Mouse (Mus musculus): ENCODE measurements around the gene Pank2. TPM values are rescaled to one million over a fixed set of nuclear protein-coding genes. Genes with fewer than 3 reads are reported as not detected.
"Not testable (repeated sequence)": the region's sequence is repeated elsewhere in the genome, so short reads cannot be mapped to it uniquely, and the experiment has no call there.

Gene Pank2
- polyA plus RNA-seq, 1 experiment from 2014 or later = 28.3 TPM

DNA sequence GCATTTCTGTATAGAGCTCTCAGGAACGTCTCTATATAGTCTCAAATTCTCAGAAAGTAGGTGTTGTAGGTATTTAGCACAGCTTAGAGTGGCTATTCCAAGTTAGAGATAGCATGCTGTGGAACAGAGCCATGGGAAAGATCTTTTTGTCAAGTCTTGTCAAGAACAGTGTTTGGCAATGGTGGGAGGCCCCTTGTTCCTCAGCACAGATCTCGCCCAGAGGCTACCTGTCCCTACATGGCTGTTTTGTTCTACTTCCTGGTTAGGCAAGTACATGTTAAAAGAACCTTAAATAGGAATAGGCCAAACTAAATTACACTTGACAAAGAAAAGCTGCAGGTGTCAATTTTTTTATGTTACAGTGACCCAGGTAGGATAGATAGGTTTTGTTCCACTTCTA lies 38.2 kb downstream of the Pank2 start:
- Histone ChIP-seq H3K4me3 (ENCODE audit: low read depth, low read length) (no peak overlapping the region), H3K27ac (replicated peaks) (peak overlapping the region; percentile 20; the same call in 1 of the 2 replicates), H3K27me3 (ENCODE audit: control insufficient read depth, insufficient read depth, low read length) (no peaks in the 10 kb centered on the region), H3K4me2 (replicated peaks; ENCODE audit: low read depth) (no peak overlapping the region), H3K9ac (ENCODE audit: low read length) (no peak overlapping the region), H3K36me3 (ENCODE audit: control insufficient read depth, insufficient read depth, low read length) (peaks cover 19% of the 10 kb centered on the region), H3K9me3 (ENCODE audit: control insufficient read depth, low read length) (no peaks in the 10 kb centered on the region), H3K4me1 (replicated peaks; ENCODE audit: control insufficient read depth, insufficient read depth) (no peaks in the 10 kb centered on the region)
- ATAC-seq (ENCODE audit: low FRiP score, low TSS enrichment) (no peak), DNase-seq (ENCODE audit: low spot score) (no peak)
- WGBS = 48% methylated on average over 2 of the region's 2 CpGs
- no peak for TF ChIP-seq EP300 (optimal IDR thresholded peaks at IDR 0.05)
- TF ChIP-seq CTCF (IDR thresholded peaks at IDR 0.05; ENCODE audit: low read depth) = no peak

GRCm38 (mm10) chr2:131301635-131302034 lies 39.3 kb downstream of the Pank2 start:
- H3K4me2 ChIP-seq (replicated peaks; ENCODE audit: low read depth) = no peak overlapping the region
- no peaks in the 10 kb centered on the region for H3K9me3 ChIP-seq (ENCODE audit: control insufficient read depth, low read length)
- no peak overlapping the region for H3K4me3 ChIP-seq (ENCODE audit: low read depth, low read length)
- ATAC-seq (ENCODE audit: low FRiP score, low TSS enrichment) (no peak), DNase-seq (ENCODE audit: low spot score) (no peak)
- TF ChIP-seq EP300 (optimal IDR thresholded peaks at IDR 0.05) (no peak), CTCF (IDR thresholded peaks at IDR 0.05; ENCODE audit: low read depth) (no peak)
- H3K27me3 ChIP-seq (ENCODE audit: control insufficient read depth, insufficient read depth, low read length) = no peaks in the 10 kb centered on the region
- H3K9ac ChIP-seq (ENCODE audit: low read length) = no peak overlapping the region
- H3K4me1 ChIP-seq (replicated peaks; ENCODE audit: control insufficient read depth, insufficient read depth) = no peaks in the 10 kb centered on the region
- H3K27ac ChIP-seq (replicated peaks) = no peak overlapping the region
- peaks cover 10% of the 10 kb centered on the region for H3K36me3 ChIP-seq (ENCODE audit: control insufficient read depth, insufficient read depth, low read length)

- no peak overlapping the region for H3K9ac ChIP-seq (ENCODE audit: low read length)
- no peak for ATAC-seq (ENCODE audit: low FRiP score, low TSS enrichment)
- WGBS = 65% methylated on average over 9 of the region's 9 CpGs
- H3K4me3 ChIP-seq (ENCODE audit: low read depth, low read length) = no peak overlapping the region
- H3K36me3 ChIP-seq (ENCODE audit: control insufficient read depth, insufficient read depth, low read length) = 0 out of 2 replicates have a peak, but pooled peaks cover 3% of the 10 kb centered on the region
- H3K9me3 ChIP-seq (ENCODE audit: control insufficient read depth, low read length) = no peaks in the 10 kb centered on the region
- H3K4me2 ChIP-seq (replicated peaks; ENCODE audit: low read depth) = no peak overlapping the region
- no peaks in the 10 kb centered on the region for H3K4me1 ChIP-seq (replicated peaks; ENCODE audit: control insufficient read depth, insufficient read depth)
- no peak overlapping the region for H3K27ac ChIP-seq (replicated peaks)
- TF ChIP-seq CTCF (IDR thresholded peaks at IDR 0.05; ENCODE audit: low read depth) (no peak), EP300 (optimal IDR thresholded peaks at IDR 0.05) (no peak)
- no peaks in the 10 kb centered on the region for H3K27me3 ChIP-seq (ENCODE audit: control insufficient read depth, insufficient read depth, low read length)
- no peak for DNase-seq (ENCODE audit: low spot score)
Measured at GRCm38 (mm10) chr2:131304497-131304896, 42.2 kb downstream of the Pank2 start.

GRCm38 (mm10) chr2:131305226-131305625 lies 42.9 kb downstream of the Pank2 start:
- H3K27me3 ChIP-seq (ENCODE audit: control insufficient read depth, insufficient read depth, low read length); H3K4me1 ChIP-seq (replicated peaks; ENCODE audit: control insufficient read depth, insufficient read depth); H3K27ac ChIP-seq (replicated peaks); H3K4me3 ChIP-seq (ENCODE audit: low read depth, low read length); H3K9me3 ChIP-seq (ENCODE audit: control insufficient read depth, low read length); DNase-seq (ENCODE audit: low spot score); H3K9ac ChIP-seq (ENCODE audit: low read length); ATAC-seq (ENCODE audit: low FRiP score, low TSS enrichment); H3K4me2 ChIP-seq (replicated peaks; ENCODE audit: low read depth); H3K36me3 ChIP-seq (ENCODE audit: control insufficient read depth, insufficient read depth, low read length): not testable (repeated sequence)
- WGBS = 91% methylated on average over 1 of the region's 1 CpGs

GRCm38 (mm10) chr2:131307391-131307790 lies 45.1 kb downstream of the Pank2 start:
- H3K9ac ChIP-seq (ENCODE audit: low read length) = no peak overlapping the region
- WGBS = 87% methylated on average over 5 of the region's 5 CpGs

GRCm38 (mm10) chr2:131307822-131308221 lies 45.5 kb downstream of the Pank2 start:
- WGBS = 86% methylated on average over 2 of the region's 2 CpGs
- H3K27me3 ChIP-seq (ENCODE audit: control insufficient read depth, insufficient read depth, low read length) = no peaks in the 10 kb centered on the region
- H3K4me1 ChIP-seq (replicated peaks; ENCODE audit: control insufficient read depth, insufficient read depth) = no peaks in the 10 kb centered on the region
- no peak overlapping the region for H3K4me3 ChIP-seq (ENCODE audit: low read depth, low read length)
- H3K36me3 ChIP-seq (ENCODE audit: control insufficient read depth, insufficient read depth, low read length) = 0 out of 2 replicates have a peak, but pooled peaks cover 6% of the 10 kb centered on the region
- H3K9ac ChIP-seq (ENCODE audit: low read length) = no peak overlapping the region
- ATAC-seq (ENCODE audit: low FRiP score, low TSS enrichment) (no peak), DNase-seq (ENCODE audit: low spot score) (no peak)
- no peaks in the 10 kb centered on the region for H3K9me3 ChIP-seq (ENCODE audit: control insufficient read depth, low read length)
- no peak overlapping the region for H3K27ac ChIP-seq (replicated peaks)
- TF ChIP-seq EP300 (optimal IDR thresholded peaks at IDR 0.05) (no peak), CTCF (IDR thresholded peaks at IDR 0.05; ENCODE audit: low read depth) (no peak)
- no peak overlapping the region for H3K4me2 ChIP-seq (replicated peaks; ENCODE audit: low read depth)

More at GRCm38 (mm10) chr2:131307391-131307790, 45.1 kb downstream of the Pank2 start:
- Histone ChIP-seq H3K9me3 (ENCODE audit: control insufficient read depth, low read length) (no peaks in the 10 kb centered on the region), H3K4me1 (replicated peaks; ENCODE audit: control insufficient read depth, insufficient read depth) (no peaks in the 10 kb centered on the region), H3K27ac (replicated peaks) (no peak overlapping the region), H3K27me3 (ENCODE audit: control insufficient read depth, insufficient read depth, low read length) (no peaks in the 10 kb centered on the region), H3K36me3 (ENCODE audit: control insufficient read depth, insufficient read depth, low read length) (0 out of 2 replicates have a peak, but pooled peaks cover 6% of the 10 kb centered on the region), H3K4me2 (replicated peaks; ENCODE audit: low read depth) (no peak overlapping the region), H3K4me3 (ENCODE audit: low read depth, low read length) (no peak overlapping the region)
- ATAC-seq (ENCODE audit: low FRiP score, low TSS enrichment) = no peak
- TF ChIP-seq EP300 (optimal IDR thresholded peaks at IDR 0.05) (no peak), CTCF (IDR thresholded peaks at IDR 0.05; ENCODE audit: low read depth) (no peak)
- no peak for DNase-seq (ENCODE audit: low spot score)

Measured in stomach, postnatal 0 days (tissue).